Mouse (Mus musculus): ENCODE data around the gene Trip4. TPM values are rescaled to one million over a fixed set of nuclear protein-coding genes. Genes with fewer than 3 reads are reported as not detected.

Trip4 gene
- polyA plus RNA-seq (2014; fragmentation: Illumina TruSeq; extraction: RNeasy Lipid Tissue Mini Kit (QIAGEN cat#74804); ENCODE audit: low read depth, low replicate concordance), result 47.7 TPM

GRCm38 (mm10) chr9:65908394-65909300, at the start of gene Trip4, which contains the start of gene Csnk1g1:
Trip4 (minus strand) TSS chr9:65908794.
Csnk1g1 (plus strand) TSS chr9:65908924.

DNA sequence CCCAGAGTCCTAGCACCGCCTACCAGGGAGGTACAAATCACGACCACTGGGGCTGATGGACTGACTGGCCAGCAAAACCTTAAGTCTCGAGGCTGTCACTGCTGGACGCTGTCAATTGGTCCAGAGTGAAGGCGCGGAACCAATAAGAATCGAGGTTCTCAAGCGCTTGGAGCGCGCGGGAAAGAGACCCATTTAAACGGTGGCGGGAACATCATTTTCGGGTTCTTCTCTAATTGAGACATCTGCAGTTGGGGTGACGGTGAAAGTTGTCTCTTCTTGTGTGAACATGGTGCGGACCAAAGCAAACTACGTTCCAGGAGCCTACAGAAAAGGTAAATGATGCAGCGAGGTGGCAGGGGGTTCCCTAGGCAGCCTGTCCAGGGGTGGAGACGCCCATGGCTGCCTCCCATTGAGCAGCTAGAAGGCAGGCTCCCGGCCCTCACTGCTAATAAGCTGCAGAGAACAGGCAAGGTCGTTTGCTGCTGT, 18.4 kb downstream of the Trip4 start, which contains the start of gene Pclaf:
Pclaf (plus strand) TSS at position 95 of the 486 bp plus-strand sequence.

GRCm38 (mm10) chr9:65827344-65828015, 81.1 kb downstream of the Trip4 start, which contains the start of gene Zfp609:
Zfp609 (minus strand) TSS chr9:65827564.

Other genes with a start within 250 kb of the Trip4 start
- 19.3 TPM for gene Oaz2, start 240.8 kb downstream of the Trip4 start, polyA plus RNA-seq (2014; fragmentation: Illumina TruSeq; extraction: RNeasy Lipid Tissue Mini Kit (QIAGEN cat#74804); ENCODE audit: low read depth, low replicate concordance)
- 4.4 TPM for gene Zfp609, start 81.2 kb downstream of the Trip4 start, polyA plus RNA-seq (2014; fragmentation: Illumina TruSeq; extraction: RNeasy Lipid Tissue Mini Kit (QIAGEN cat#74804); ENCODE audit: low read depth, low replicate concordance)
- gene Pclaf, start 18.6 kb downstream of the Trip4 start, polyA plus RNA-seq (2014; fragmentation: Illumina TruSeq; extraction: RNeasy Lipid Tissue Mini Kit (QIAGEN cat#74804); ENCODE audit: low read depth, low replicate concordance), result 0.24 TPM
- 3.9 TPM for gene Csnk1g1, start 130 bp upstream of the Trip4 start, polyA plus RNA-seq (2014; fragmentation: Illumina TruSeq; extraction: RNeasy Lipid Tissue Mini Kit (QIAGEN cat#74804); ENCODE audit: low read depth, low replicate concordance)
- 179 TPM for gene Ppib, start 151.4 kb upstream of the Trip4 start, polyA plus RNA-seq (2014; fragmentation: Illumina TruSeq; extraction: RNeasy Lipid Tissue Mini Kit (QIAGEN cat#74804); ENCODE audit: low read depth, low replicate concordance)
- gene Snx22, start 160.9 kb upstream of the Trip4 start, polyA plus RNA-seq (2014; fragmentation: Illumina TruSeq; extraction: RNeasy Lipid Tissue Mini Kit (QIAGEN cat#74804); ENCODE audit: low read depth, low replicate concordance), result not detected
- 25.6 TPM for gene Snx1, start 217.8 kb upstream of the Trip4 start, polyA plus RNA-seq (2014; fragmentation: Illumina TruSeq; extraction: RNeasy Lipid Tissue Mini Kit (QIAGEN cat#74804); ENCODE audit: low read depth, low replicate concordance)
- gene Ciao2a, start 217.8 kb upstream of the Trip4 start, polyA plus RNA-seq (2014; fragmentation: Illumina TruSeq; extraction: RNeasy Lipid Tissue Mini Kit (QIAGEN cat#74804); ENCODE audit: low read depth, low replicate concordance), result 75.8 TPM
- gene Dapk2, start 249.4 kb upstream of the Trip4 start, polyA plus RNA-seq (2014; fragmentation: Illumina TruSeq; extraction: RNeasy Lipid Tissue Mini Kit (QIAGEN cat#74804); ENCODE audit: low read depth, low replicate concordance), result 5.5 TPM